Mouse (Mus musculus) heart, adult 18-20 months (tissue): Measurements from ENCODE around the gene Vat1. TPM values are rescaled to one million over a fixed set of nuclear protein-coding genes. Genes with fewer than 3 reads are reported as not detected.
"Not testable (repeated sequence)": the region's sequence is repeated elsewhere in the genome, so short reads cannot be mapped to it uniquely, and the experiment has no call there.

ENCODE experiments used
- DNase-seq, 2 experiments: peaks; one replicate each; pipeline ENCODE4 v3.0.0; 2021 to 2022; ENCODE audit warnings: mixed read lengths in 1 of 2
- total RNA-seq, 2 experiments: library from RNA; stranded (reverse); gene quantifications; 2 replicates each; pipeline ENCODE4 v1.2.3; 2021

Vat1 gene
- total RNA-seq, 2 experiments from 2014 or later: 23.7 to 24.6 TPM

DNA sequence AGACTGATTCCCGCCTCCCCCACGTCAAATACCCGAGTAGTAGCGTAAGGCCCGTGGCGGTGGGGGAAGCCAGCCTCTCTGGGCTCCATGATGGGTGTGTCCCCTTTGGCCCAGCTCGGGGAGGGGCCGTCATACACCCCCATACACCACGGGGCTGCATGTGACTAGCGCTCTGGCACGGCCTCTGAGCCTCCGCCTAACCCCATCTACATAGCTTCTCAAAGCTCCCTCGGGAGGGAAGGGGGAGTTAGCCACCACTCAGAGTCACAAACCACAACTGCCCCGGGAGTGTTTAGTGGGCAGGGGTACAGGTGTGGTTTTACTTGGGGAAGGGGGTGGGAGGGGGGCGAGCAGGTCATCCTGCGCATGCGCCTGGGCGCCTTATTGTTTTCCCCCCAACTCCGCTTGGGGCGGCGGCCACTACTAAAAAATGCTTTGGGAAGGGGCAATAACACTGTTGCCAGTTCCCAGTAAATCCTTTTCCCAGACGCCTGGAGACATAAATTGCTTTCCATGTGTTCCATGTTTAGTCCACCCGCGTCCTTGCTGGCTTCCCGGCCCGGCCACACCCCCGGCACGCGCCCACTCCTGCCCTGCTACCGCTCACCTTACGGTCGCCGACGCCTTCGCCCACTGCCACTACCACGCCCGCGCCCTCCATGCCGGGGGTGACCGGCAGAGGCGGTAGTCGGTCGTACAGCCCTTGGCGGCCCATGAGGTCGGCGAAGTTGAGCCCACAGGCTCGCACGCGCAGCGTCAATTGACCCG, 745 bp downstream of the Vat1 start:
- peak; percentile 80 to 84 for DNase-seq

DNA sequence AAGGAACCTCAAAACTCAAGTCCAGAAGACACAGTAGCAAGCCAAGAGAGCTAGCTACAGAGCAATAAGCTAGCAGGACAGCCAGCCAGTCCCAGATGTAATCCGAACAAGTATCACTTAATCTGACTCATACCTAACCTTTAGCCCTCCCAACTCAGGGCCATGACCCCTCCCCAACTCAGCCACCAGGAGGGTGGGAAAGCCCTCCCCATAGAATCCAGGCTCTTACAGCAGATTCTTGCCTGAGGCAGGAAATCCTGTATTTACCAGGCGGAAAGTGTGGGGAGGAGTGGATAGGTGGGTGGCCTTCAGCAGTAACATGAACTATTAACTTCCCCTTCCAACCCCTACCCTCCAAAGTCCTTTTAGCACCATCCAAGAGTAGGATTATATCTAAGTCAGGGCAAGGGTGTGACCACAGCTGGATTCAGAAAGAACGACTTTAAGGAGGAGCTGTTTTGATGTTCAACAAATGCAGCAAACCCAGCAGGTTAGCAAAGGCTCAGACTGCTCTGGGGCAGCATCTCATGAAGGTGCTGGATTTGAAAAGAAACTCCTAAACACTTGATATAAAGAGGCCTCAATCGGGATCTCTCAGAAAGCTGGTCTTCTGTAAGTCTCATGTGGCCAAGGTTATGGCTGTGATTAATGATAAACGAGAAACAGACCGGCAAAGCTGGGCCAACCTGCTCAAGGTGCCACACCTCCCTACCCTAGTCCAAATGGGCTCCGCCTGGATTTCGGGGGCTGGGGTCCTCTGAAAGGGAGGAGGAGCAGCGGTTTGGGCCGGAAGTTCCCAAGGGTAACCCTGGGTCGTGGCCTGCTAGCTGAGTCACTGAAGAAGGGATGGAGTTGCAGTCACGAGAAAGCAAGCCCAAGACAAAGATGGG, 1.6 kb downstream of the Vat1 start, which contains the start of gene Rnd2:
Gene Rnd2 (plus strand): TSS at position 789 of the 890 bp plus-strand sequence.
- peak in 1 of 2 experiments; percentile 32 for DNase-seq

DNA sequence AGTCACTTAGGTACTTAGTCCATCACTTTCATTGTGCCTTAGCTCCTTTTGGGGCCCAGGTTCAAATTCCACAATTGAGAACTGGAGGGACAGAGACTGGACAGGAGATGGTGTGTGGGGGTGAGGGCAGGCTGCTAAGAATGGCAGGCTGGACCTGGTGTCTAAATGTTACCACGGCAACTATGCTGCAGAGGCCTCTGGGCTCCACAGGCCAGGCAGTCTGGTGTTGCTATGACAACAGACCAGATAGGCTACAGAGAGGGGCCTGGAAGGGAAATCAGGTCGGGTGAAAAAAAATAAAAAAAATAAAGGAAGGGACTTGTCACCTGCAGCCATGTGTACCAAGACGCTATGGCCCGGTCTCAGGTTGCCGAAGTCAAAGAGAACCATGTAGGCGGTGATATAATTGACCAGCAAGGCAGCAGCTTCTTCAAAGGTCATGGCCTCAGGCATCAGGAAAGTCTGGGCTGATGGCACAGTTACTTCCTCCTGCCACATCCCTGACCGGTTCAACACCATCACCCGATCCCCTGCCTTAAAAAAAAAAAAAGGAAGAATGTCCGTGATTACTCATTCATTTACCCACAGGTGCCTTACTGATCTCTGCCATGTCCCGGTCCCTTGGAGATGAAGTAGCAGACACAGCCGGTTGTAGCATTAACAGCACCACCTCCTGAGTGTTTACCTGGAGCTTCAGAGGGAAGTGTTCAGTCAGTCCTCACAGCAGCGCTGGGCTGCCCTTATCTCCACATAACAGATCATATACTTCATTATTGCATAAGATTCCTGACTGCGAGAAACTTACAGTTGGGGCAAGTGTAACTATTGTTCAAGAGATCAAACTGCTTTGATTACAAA, 3.2 kb downstream of the Vat1 start:
- DNase-seq: no peak

DNA sequence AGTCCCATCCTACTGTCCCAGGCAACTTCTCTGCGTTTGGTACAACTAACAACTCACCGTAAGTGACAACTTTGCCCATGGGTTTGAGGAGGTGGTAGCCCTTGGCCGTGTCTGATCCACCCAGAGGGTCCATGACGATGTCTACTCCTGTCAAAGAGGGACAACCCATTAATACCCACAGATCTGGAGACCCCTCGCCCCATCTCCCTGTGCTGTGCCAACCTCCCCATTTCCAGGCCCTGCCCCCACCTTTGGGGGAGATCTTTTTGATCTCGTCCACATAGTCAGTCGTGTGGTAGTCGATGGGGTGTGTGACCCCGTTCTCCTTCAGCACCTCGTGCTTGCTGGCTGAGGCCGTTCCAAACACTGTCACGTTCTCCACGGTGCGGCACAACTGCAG, 3.9 kb downstream of the Vat1 start:
- DNase-seq: no peak

DNA sequence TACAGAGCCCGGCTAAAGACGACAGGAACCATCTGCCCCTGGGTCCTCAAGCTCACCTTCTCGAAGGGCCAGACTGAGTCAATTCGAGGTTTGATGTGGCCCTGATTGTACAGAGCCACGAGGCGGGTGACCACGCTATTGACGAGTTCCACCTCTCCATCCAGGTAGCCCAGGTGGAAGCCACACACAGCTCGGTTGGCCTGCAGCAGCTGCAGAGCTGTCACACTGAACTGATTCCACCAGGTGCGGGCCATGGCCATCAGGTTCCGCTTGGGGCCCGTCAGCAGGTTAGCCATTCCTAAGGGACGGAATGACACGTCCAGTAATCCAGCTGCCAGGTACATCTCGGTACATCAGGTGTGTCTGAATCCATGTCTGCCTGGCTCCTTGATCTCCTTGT, 5.7 kb downstream of the Vat1 start:
- DNase-seq: no peak

DNA sequence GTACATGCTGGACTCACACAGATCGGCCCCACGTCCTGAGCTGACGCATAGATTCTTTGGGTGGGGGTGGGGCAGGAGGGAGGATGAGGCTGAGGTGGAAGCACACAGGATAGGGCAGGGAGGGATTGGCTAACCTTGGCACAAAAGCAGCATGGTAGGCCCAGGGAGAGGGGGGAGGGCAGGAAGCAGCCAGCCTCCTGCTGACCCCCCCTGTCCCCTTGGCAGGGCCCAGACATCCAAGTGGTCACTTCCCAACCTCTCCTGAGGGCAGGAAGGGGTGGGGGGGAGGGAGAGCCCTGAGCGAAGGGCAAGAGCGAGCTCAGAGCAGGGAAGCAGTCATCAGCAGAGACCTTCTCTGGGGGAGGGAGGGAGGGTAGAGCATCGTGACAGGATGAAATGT, 6.3 kb downstream of the Vat1 start:
- no peak for DNase-seq

DNA sequence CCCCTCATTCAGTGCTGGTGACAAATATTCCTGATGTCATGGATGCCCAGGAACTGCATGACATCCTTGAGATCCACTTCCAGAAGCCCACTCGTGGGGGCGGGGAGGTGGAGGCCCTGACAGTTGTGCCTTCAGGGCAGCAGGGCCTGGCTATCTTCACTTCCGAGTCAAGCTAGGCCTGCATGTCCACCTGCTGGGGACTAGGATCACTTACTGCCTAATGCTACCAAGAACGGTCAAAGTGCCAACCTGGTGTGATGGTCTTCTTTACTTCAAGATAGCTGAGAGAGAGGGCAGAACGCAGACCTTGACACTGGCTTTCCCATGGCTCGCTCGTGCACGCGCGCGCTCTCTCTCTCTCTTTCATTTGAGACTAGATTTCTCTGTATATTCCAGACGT, 7.8 kb downstream of the Vat1 start:
- no peak for DNase-seq

DNA sequence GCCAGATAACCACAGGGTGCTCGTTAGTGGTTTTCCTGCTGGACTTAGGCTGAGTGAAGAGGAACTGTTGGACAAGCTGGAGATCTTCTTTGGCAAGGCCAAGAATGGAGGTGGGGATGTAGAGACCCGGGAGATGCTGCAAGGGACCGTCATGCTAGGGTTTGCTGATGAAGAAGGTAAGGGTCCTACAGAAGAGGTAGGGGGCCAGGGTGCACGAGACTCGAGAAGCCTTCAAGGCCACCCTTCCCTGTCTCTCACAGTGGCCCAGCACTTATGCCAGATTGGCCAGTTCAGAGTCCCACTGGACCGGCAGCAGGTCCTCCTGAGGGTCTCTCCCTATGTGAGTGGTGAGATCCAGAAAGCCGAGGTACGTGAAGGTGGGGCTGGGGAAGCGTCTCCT, 8.4 kb downstream of the Vat1 start:
- DNase-seq: no peak

DNA sequence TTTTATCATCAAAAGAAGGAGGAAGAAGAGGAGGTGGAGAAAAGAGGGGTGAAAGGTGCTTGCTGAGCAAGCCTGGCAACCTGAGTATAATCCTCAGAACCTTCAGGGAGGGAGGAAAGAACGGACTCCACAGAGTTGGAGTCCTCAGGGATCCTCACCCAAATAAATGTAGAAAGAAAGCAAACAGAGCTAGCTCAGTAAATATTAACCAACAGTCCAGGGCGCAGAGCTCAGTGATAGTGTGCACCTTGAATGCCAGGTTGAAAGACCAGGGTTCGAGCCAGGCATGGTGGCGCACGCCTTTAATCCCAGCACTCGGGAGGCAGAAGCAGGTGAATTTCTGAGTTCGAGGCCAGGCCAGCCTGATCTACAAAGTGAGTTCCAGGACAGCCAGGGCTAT, 10.4 kb downstream of the Vat1 start:
- no peak for DNase-seq

DNA sequence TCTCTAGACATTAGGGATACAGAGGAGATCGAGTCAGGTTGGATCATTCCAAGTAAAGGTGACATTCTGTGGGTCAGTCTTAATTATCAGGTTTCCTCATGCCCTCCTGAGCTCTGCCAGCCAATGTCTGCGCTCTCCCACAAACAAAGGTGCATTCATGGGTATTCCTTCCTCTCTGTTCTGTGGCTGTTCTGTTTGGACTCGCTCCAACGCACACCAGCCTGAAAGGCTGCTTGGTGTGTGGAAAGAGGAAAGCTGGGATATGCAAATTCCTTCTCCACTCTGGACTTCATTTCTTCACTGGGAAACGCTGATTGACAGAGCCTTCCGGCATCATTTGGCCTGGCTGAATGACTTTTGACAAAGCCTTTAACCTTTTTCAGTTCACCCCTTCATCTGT, 11.3 kb downstream of the Vat1 start:
- no peak for DNase-seq

DNA sequence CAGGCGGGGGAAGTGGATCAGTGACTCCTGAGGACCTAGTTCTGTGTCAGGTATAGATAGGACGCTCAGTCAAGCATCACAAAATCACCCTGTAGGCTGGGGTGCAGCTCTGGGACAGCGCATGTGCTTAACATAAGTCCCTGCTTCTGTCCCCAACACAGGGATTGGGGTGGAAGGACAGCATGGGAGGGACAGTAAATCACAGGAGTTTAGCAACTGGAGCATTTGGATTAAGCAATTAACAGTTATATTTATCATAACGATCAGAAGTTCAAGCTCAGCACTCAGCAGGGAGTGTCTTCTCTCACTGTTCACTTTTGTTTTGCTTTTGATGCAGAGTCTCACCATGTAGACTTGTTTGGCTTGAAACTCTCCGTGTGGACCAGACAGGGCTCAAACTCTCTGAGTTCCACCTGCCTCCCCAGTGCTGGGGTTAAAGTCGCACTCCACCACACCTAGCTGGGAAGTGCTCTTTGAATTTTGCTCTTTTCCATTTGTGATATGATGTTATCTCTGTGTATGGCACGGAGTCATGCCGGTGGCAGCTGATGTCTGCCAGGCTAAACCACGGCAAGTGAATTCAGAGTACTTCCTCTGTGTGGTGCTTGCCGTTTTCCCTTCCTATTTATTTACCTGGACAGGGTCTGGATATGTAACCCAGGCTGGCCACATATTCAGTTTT, 13.8 kb downstream of the Vat1 start:
- DNase-seq: no peak

DNA sequence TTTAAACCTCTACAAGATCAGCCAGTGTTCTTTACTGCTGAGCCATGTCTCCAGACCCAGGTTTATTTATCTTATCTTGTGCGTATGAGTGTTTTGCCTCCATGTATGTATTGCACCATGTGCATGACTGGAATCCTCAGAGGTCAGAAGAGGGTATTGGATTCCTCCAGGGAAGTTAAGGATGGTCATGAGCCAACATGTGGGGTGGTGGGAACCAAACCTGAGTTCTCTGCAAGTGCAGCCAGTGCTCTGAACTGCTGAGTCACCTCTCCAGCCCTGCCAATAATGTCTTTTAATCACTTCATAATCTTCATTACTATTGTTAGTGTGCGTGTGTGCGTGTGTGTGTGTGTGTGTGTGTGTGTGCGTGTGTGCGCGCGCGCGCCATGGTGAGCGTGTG, 14.5 kb downstream of the Vat1 start:
- no peak for DNase-seq

DNA sequence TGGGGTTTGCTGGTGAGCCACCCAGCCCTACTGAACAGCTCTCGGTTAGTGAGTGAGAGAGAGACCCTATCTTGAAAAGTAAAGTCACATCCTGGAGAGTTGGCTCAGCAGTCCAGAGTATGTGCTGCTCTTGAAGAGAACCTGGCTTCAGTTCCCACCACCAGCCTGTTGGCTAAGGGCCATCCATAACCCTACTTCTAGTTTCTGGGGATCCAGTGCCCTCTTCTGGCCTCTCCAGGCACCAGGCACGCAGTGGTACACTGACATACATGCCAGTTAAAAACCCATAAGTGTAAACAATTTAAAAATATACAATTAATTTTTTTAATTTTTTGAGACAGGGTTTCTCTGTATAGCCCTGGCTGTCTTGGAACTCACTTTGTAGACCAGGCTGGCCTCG, 15.6 kb downstream of the Vat1 start:
- no peak for DNase-seq

DNA sequence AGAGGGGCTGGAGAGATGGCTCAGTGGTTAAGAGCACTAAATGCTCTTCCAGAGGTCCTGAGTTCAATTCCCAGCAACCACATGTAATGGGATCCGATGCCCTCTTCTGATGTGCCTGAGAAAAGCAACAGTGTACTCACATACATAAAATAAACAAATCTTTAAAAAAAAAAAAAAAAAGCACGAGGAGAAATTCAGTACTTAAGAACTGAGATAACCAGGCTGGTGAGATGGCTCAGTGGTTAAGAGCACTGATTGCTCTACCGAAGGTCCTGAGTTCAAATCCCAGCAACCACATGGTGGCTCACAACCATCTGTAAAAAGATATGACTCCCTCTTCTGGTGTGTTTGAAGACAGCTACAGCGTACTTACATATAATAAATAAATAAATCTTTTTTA, 16.4 kb downstream of the Vat1 start:
- DNase-seq: not testable (repeated sequence)

DNA sequence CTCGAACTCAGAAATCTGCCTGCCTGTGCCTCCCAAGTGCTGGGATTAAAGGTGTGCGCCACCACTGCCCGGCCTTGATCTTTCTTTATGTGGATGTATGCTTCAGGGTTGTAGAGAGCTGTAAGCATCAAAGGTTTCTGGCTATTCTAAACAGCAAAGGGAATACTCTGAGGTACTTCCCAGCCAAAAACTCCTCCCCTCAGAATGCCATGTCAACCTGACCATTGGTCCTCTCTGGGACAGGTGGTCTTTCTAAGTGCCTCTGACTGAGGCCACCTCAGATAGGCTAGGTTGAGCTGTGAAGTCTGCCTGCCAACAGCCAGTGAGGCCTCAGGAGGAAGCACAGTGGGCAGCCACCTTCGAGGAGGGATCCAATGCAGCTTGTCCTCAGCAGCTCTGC, 17.1 kb downstream of the Vat1 start:
- no peak for DNase-seq

DNA sequence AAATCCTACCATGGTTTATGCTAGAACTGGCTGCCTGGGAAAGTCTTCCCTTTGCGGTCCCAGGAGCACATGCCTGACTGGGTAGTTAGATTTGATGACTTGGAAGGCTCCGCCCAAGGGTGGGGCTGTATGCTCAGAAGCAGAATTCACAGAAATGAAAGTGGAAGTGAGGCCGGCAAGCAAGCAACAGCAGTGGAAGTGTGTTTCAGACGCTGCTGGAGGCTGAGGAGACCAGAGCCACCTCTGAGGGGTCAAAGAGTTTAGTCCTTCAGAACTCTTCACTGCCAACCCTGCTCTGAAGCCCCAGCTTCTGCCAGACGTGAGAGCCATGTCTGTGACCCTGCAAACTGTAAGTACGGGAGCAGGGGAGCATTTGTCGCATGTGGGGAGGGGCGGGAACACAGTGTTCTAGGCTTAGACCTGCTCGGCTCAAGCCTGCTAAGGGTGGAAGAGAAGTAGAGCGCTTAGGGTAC, 17.7 kb downstream of the Vat1 start, which contains the start of gene Ifi35:
Gene Ifi35 (plus strand): TSS at position 134 of the 473 bp plus-strand sequence.
- DNase-seq: peak; percentile 88 to 93

DNA sequence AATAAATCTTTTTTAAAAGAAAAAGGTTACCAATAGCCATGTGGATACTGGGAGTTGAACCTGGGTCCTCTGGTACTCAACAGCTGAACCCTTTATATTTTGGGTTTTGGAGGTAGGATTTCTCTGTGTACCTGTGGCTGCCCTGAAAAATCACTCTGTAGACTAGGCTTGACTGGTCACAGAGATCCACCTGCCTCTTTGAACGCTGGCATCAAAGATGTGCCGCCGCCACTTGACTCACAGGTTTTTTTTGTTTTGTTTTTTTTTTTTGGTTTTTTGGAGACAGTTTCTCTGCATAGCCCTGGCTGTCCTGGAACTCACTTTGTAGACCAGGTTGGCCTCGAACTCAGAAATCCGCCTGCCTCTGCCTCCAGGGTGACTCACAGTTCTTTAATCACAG, 18.2 kb downstream of the Vat1 start:
- DNase-seq: no peak

DNA sequence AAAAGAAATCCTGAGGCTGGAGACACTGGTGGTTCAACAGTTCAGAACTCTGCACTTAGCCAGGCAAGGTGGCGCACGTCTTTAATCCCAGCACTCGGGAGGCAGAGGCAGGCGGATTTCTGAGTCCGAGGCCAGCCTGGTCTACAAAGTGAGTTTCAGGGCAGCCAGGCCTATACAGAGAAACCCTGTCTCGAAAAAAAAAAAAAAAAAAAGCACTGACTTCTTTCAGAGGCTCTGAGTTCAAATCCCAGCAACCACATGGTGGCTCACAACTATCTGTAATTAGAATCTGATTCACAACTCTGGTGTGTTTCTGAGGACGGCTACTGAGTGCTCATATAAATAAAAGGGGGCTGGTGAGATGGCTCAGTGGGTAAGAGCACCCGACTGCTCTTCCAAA, 19.2 kb downstream of the Vat1 start:
- not testable (repeated sequence) for DNase-seq

DNA sequence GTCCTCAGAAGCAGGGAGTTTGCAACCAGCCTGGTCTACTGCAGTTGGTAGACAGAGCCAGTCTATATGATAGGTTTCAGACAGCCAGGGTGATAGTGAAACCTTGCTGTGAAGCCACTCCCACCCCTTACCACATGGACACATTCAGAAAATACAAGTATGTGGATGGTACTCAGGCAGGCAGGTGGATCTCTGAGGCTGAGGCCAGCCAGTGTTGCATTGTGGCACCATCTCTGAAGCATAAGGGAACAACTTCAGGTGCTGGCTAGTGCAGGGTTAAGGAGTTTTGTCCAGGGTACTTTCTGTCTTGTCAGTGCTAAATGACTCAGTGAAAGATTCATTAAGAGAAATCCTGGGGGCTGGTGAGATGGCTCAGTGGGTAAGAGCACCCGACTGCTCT, 19.7 kb downstream of the Vat1 start:
- no peak for DNase-seq

DNA sequence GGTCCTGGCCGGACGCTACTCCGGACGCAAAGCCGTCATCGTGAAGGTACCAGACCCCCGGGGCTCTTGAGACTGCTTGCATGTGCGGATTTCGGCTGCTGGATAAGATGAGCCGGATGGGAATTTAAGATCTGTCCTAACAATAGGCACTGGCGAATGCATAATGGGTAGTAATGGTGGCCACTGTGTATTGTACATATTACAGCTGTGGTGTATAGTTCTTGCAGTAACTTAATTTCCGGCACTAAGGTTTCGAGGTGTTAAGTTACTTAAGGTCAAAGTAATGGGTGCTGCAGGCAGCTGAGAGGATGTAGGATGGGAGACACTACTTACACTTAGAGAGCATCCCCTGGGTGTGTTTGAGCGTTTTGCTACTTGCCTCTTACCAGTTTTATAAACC, 23.3 kb downstream of the Vat1 start:
- DNase-seq: no peak

DNA sequence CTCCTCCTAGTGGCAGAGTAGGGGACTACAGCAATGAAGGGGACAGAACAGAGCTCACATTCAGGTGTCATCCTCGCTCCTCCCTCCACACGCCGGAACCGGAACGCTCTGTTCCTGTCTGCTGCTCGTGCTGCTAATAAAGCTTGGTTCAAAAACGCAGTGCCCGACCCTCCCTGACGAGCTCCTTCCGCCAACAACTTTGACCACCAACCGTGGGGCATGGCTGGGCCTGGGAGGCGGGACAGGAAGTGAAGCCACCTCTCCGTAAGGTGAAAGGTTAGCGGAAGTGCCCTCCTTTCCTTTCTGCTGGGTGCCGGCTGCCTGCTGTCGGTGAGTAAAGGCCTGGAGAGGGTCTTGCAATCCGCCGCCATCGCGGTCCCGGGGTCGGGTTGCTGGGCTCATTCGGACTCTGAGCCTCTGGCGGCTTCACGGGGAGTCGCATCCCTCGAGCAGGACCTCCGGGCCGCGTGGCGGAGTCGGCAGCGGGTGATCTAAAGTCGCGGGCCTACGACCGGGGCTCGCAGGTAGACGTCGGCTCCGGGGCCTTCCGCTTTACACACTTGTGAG, 23.8 kb downstream of the Vat1 start, which contains the start of gene Rpl27:
Gene Rpl27 (plus strand): TSS at position 172 of the 567 bp plus-strand sequence.
- DNase-seq: peak; percentile 96 to 99
